Mouse (Mus musculus) C2C12 (cell line): Measurements from ENCODE around the gene Pitx2.

Experiments used
- CEBPB ChIP-seq: IDR thresholded peaks from one replicate; pipeline ENCODE4 v1.6.1; 2011; ENCODE audit warnings: low read depth, mild to moderate bottlenecking, control low read depth, moderate library complexity
- CTCF ChIP-seq: IDR thresholded peaks from one replicate; pipeline ENCODE4 v1.5.1; 2011; ENCODE audit not compliant: control insufficient read depth, insufficient read depth, insufficient read length
- MAX ChIP-seq: IDR thresholded peaks from one replicate; pipeline ENCODE4 v1.6.1; 2011; ENCODE audit warnings: mild to moderate bottlenecking, control low read depth
- MYOD1 ChIP-seq: IDR thresholded peaks from one replicate; pipeline ENCODE4 v1.6.1; 2011; ENCODE audit warnings: low read depth; ENCODE audit not compliant: control insufficient read depth, insufficient read length
- USF1 ChIP-seq: IDR thresholded peaks from one replicate; pipeline ENCODE4 v1.6.1; 2011; ENCODE audit warnings: low read depth, mild to moderate bottlenecking, control low read depth, moderate library complexity

DNA sequence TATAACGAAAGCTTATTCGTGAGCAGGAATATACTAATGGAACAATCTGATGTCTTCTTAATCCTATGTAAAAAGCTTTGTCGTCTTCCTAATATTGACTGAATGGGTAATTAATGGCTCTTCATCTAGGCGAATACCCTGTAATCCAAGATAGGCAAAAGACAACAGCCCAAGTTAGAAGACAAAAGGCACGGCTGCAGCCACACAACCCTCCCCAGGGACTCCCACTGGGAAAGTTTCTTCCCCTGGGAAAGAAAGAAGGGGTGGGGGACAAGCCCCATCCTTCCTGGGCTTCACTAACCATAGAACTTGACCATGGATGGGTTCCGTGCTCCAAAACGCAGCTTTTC, 8.3 kb downstream of the Pitx2 start:
- TF ChIP-seq CTCF (no peak), USF1 (no peak), CEBPB (no peak), MYOD1 (no peak), MAX (no peak)
